Mouse (Mus musculus) adrenal gland, adult 8-10 months (tissue): ENCODE results near the gene Tmem210. TPM values are rescaled to one million over a fixed set of nuclear protein-coding genes. Genes with fewer than 3 reads are reported as not detected.
"Not testable (repeated sequence)": the region's sequence is repeated elsewhere in the genome, so short reads cannot be mapped to it uniquely, and the experiment has no call there.

Experiments used
- DNase-seq: peaks from one replicate; pipeline ENCODE4 v3.0.0; 2022
- total RNA-seq, 4 experiments: library from RNA; stranded (reverse); gene quantifications; 2 replicates each; pipeline ENCODE4 v1.2.4; 2022

The Tmem210 gene
- total RNA-seq = not detected

DNA sequence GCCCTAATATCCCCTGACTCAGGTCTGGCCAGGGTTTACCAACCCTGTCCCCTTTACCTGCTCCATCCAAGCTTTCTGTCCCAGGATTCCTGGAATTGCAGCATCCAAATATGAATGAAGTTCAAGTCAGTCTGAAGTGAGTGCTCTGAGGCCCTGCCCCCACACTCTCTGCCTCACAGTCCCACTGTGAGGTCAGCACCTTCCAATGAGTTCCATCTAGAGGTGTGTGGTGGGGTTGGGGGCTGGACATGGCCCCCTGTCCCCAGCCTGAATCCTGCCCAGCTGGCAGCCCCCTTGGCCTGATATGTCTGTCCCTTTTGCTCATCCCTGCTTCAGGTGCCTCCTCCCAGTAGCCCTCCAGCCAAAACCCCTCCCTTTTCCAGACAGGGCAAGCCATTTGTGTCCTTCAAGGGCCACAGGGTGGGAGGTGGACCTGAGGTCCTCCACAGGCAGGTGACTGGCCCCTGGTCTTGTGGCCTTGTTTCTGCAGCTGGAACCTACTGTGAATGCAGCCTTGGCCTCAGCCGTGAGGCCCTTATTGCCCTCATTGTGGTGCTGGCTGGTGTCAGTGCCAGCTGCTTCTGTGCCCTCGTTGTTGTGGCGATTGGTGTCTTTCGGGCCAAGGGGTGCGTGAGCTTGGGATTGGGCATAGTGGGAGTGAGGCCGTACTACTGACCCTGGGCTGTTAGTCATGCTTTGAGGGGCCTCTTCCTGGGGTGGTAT lies at the start of gene Tmem210:
Gene Tmem210 (plus strand): TSS at position 219 of the 723 bp plus-strand sequence.
- DNase-seq = no peak

DNA sequence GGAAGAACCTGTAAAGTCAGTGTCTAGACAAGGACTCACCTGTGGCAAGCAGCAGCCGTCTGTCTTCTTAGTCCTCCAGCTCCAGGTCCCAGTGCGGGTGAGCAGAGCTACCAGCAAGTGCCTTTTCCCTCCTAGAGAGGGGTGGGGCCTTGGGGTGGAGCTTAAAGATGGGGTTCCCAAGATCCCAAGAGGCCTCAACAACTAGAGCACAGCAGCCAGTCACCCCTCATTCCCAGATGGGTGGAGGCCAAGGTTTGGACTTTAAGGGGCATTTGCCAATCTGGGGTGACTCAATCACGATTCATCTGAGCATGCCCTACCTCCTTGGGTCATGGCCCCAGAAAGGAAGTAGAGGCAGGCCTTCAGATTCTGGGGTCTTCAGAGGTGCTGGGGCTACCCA lies 48.2 kb upstream of the Tmem210 start:
- DNase-seq = no peak

DNA sequence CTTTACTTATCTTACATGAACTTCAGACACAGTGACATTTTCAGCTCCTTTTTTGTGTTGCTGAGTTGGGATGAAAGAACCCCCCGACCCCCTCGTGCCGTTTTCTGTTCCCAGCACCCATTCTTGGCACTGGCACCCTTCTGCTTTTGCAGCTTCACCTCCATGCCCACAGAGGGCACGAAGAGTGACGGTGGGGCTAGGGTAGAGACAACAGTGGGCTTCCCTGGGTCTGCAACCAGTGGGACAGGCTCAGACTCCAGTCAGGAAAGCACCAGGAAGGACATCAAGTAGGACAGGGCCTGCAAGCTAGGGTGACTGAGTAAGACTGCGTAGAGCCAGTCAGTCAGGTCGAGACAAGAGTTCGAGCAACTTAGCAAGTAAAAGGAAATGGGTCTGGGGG lies 47.6 kb upstream of the Tmem210 start:
- DNase-seq = no peak

DNA sequence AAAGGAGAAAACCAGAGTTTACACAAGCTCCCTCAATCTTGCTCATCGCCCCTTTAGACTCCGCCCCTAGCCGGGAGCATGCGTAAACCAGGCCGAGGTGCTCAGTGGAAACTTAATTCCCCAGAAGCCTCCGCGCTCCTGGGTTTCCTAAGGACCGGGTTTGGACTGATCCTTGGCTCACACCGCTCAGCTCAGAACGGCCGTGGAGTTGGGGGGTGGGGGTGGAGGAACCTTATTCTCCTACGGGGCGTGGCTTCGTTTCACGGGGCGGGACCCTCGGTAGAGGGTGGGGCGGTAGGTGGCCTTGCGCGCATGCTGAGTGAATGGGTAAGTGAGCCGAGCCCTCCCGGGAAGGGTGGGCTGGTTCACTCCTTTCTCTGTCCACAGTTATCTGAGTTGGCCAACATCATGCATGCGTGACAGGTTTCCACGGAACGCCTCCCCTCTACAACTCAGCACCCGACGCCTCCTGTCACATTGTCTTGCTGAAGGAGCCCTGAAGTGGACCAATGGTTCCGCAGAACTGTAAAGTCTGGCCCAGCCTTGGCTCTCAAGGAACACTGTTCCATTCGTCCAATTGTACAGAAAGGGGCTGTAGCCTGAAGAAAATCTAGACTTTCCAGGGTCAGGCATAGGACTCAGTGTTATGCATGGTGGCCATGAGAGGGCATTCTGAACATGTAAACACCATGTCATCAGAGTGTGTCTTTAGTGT lies 47.1 kb upstream of the Tmem210 start:
- peak; percentile 77 for DNase-seq

DNA sequence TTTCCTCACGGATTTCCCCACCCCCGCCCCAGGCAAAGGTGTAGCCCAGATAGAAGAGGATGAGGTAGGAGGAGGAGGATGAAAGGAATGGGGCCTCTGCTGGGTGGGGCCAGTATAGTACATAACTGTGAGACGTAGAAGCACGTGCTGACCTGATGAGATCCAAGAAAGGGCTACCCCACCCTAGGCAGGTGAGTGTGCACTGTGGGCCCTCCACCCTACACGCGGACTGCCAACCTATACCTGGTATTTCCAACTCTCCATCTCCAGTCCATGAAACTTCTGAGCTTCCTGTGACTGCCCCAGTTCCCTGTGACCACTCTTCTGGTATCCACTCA lies 46.5 kb upstream of the Tmem210 start:
- DNase-seq = no peak

DNA sequence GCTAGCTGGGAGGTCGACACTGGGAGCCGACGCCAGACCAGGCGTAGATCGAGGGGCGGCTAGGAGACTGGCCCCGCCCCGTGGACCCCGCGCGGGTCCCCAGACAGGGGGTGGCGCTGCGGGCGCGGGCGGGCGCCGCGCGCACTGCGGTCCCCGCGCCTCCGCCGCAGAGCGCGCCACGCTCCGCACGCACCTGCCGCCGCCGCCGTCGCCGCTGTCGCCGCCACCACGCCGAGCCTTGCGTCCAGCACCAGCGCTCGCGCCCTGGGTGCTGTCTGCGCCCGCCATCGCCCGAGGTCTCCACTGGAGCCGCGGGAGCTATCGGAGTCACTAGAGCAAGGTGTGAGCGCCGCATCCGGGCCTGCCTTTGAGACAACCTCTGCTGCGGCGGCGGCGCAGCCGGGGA lies 45.8 kb upstream of the Tmem210 start, which contains the start of the genes Rnf208 and Cysrt1:
Gene Rnf208 (plus strand): TSS at position 155 of the 406 bp plus-strand sequence.
Gene Cysrt1 (minus strand): TSS at position 352 of the 406 bp plus-strand sequence.
- no peak for DNase-seq

DNA sequence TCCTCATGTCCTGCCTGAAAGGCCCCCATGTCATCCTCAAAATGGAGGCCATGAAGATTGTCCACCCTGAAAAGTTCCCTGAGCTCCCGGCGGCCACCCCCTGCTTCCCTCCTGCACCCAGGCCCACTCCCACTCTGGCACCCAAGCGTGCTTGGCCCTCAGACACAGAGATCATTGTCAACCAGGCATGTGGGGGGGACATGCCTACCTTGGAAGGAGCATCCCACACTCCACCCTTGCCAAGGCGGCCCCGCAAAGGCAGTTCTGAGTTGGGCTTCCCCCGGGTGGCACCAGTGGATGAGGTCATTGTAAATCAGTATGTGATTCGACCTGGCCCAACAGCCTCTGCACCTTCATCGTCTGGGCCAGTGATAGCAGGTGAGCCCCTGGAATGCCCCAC lies 44.6 kb upstream of the Tmem210 start:
- DNase-seq = no peak

DNA sequence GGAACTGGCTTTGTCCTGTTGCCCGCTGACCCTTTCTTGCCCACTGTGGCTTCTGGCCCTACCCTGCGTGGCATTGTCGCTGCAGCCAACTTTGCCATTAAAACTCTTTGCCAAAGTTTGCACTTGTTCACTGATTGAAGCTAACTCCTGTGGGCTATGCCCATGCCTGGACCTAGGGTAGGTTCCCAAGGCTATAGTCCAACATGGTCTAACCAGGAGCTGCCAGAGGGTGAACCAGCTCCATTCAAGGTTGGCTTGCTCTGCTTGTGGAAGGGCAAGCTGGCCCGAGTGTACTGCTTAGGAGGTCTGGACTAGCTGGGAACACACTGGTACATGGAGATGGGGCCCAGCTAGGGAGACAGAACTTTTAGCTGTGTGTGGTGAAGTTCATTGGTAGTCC lies 43.8 kb upstream of the Tmem210 start:
- no peak for DNase-seq

DNA sequence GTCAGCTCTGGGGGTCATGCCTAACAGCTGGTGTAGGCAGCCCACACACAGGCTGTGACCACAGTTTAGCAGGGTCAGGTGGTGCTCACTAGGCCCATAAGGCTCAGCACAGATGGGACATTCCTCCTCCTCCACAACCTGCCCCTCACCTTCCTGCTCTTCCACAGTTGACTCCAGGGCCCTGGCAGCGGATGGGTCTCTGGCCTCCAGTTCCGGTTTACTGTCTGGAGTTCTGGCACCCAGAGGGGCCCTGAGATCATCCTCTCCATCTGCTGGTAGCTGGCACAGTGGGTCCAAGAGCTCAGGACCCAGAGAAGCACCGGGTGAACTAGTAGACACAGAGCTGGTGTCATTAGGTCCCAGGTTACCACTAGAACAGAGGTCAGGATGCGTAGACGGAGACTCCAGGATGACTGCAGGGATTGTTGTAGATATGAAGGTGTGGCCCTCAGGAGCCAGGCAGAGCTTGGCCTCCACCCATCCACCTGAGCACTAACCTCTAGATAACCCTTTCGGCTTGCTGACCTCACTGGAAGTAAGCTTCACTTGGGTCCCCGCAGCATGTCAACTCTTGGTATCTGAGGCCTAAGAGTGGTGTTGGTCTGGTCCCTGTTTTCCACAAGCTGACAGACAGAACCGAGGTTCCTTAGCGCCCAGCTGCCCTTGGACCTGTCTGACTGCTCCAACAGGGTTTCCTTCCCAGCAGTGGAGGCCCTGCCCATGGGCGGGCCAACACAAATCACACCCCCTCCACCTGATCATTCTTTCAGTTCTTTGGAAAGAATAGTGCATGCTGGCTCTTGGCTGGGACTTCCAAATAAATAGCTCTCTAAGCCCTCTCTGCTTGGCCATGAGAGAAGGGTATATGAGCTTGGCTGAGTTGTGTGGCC lies 41.5 kb upstream of the Tmem210 start, which contains the start of gene AL732309.1:
Gene AL732309.1 (minus strand): TSS at position 681 of the 890 bp plus-strand sequence.
- no peak for DNase-seq

DNA sequence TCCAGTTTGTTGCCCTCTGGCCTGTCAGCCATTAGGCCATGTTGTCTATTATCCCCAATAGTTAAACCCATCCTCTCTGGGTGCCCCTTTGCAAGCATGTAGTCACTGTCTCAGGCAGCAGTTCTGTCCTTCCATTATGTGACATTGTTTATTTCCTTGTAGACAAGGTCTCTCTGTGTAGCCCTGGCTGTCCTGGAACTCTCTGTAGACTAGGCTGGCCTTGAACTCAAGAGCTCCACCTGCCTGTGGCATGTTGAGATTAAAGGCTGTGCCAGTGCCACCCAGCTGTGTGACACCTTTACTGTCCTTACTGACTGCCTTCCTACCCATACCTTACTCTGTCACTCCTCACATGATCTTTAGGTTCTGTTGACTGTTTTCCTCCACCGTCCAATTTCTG lies 35.6 kb upstream of the Tmem210 start:
- DNase-seq = no peak

DNA sequence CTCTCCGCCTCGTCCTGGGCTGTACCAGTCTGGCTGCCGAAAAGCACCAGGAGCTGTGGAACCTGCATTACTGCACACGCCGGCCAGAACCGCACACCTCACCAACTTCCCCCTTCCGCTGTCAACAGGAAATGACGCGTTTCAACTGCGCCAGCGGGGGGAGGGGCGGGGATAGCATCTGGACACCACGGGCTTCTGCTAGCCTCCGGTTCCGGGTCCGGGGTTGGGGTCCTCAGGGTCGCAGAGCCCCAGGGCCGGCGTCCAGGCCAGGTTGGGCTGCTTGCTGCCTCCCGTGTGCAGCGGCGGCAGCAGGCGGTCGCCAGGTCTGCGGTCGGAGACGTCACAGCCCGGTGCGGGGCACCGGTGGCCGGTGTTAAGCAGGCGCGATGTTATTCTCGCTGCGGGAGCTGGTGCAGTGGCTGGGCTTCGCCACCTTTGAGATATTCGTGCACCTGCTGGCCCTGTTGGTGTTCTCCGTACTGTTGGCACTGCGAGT lies 32.6 kb upstream of the Tmem210 start, which contains the start of gene Tmem203:
Gene Tmem203 (plus strand): TSS at position 156 of the 496 bp plus-strand sequence.
- DNase-seq = peak; percentile 76

DNA sequence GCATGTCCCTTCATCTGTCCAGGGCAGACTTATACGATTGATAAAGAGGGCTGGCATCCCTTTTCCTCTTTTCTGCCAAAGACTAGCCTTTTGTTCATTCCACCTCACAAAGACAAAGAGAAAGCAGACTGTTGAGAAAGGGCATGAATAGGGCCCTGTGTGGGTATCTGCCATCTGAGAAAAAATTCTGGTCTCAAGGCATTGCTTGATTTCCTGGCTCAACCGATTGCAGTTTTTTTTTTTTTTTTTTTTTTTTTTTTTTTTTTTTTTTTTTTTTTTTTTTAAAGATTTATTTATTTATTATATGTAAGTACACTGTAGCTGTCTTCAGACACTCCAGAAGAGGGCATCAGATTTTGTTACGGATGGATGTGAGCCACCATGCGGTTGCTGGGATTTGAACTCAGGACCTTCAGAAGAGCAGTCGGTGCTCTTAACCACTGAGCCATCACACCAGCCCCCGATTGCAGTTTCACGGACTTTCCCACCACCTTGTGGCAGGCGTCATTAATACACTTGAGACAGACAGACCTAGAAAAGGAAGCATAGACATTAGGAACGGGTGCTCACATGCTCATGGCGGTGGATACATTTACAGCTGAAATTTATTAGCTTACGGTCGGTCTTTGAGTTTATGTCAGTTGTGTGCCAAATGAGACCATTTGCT lies 31.4 kb upstream of the Tmem210 start:
- DNase-seq = not testable (repeated sequence)

DNA sequence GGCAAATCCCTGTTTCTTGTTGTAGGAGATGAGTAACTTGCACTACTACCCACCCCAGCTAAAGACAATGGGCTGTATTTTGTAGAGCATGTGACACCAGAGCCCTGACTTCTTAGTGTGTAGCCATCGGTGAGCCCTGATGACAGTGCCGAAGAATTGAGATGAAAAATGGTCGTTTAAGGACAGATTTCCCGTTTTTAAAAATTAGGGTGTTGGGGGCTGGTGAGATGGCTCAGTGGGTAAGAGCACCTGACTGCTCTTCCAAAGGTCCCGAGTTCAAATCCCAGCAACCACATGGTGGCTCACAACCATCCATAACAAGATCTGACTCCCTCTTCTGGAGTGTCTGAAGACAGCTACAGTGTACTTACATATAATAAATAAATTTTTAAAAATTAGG lies 30.7 kb upstream of the Tmem210 start:
- DNase-seq = not testable (repeated sequence)

DNA sequence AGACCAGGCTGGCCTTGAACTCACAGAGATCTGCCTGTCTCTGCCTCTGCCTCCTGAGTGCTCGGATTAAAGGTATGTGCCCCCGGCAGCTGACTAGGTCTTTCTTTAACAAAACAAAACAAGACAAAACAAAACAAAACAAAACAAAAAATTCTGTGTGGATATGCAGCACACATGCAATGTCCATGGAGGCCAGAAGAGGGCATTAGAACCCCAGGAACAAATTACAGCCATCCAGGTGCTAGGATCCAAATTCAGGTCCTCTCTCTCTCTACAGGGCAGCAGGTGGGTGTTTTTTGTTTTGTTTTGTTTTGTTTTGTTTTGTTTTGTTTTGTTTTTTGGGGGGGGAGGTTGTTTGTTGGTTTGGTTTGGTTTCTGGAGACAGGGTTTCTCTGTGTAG lies 29.1 kb upstream of the Tmem210 start:
- DNase-seq = no peak

DNA sequence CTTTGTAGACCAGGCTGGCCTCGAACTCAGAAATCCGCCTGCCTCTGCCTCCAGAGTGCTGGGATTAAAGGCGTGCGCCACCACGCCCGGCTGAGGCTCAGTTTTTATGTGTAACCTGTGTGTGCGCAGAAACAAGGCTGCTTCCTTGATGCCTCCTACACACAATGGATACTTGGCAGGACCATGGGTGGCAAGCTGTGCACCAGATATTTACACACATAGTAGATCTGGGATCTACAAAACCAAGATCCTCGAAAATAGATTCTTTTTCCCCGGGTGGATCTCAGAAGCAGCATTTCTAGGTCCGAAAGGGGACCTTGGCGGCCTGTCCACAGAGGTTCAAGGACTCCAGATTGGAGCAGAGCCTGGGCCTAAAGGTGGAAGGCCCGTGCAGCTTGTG lies 26.1 kb upstream of the Tmem210 start:
- DNase-seq = no peak

DNA sequence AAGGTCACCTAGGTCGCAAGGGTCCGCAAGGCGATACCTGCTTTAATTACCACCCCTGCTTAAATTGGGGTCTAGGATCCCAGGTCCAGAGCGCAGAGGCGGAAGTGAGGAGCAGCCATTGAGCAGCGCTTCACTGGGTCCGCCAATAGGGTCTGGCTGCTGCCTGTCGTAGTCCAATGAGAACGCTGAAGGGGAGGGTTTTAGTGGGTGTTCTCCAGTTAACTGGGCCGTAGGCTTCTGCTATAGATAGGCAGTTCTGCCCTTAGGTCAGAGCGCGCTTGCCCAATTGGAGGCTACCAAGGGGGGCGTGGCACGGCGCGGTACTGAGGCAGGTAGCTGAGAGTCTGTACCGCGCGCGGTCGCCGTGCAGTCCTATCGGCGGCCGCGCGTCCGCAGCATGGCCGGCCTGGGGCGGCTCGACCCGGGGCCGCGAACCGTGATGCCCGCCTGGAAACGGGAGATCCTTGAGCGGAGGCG lies 25.6 kb upstream of the Tmem210 start, which contains the start of gene Tprn:
Gene Tprn (plus strand): TSS at position 328 of the 477 bp plus-strand sequence.
- DNase-seq = peak; percentile 95

DNA sequence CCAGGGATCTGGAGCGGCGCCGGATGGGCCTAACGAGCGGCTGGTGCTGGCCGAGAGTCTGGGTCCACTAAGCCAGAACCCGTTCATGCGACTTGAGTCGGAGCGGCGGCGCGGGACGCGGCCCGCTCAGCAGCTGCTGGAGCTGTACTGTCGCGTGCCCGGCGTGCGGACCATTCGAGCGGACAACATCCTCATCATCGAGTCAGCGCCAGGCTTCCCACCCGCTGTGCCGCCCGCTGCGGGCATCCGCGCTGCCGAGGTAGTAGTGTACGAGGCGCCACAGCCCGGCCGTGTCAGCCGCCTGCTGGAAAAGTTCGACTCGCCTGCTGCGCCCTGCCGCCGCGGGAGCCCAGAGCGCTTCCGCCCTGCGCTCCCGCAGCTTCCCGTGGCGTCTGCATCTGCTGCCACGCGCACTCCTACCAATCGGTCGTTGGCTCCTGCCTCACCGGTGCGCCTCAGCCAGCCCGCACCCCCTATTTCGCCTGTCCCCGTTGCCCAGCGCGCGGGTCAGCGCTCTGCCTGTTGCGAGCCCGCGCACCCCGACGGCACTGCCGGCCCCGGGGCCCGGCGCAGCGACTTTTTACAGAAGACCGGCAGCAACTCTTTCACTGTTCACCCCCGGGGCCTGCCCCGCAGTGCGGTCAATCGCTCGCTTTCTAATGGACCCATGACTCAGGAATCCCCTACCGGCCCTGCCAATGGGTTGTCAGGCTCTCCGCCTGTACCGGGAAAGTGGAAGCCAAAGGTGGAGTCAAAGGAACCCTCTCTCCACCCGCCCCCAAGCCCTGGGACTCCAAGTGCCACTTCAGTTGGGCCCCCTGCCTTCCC lies 24.9 kb upstream of the Tmem210 start:
- DNase-seq = no peak

DNA sequence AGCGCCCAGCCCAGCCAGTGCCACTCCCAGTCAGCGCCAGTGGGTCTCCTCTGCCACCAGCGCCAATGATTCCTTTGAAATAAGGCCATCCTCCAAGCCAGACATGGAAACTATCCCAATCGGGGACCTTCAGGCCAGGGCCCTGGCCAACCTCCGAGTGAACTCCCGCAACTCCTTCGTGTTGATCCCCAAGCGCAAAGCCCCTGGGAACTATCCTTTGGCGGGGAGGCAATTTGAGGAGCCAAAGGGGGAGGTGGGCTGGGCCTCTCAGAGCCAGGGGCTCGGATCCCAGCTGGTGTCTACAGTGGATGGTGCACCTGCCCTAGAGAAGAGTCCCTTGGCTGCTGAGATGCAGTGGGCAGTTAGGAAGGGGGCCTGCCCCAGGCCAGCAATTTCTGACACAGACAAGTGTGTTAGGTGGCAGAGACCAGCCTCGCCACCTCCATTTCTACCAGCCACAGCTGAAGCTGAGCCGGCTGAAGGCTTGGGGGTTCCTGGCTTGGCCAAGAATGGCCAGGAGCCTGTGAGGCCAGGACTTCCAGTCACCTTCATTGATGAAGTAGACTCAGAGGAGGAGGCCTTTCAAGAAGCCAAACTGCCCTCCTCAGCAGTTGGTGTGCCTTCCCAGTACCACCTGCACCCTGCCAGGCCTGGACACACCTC lies 24.2 kb upstream of the Tmem210 start:
- no peak for DNase-seq

DNA sequence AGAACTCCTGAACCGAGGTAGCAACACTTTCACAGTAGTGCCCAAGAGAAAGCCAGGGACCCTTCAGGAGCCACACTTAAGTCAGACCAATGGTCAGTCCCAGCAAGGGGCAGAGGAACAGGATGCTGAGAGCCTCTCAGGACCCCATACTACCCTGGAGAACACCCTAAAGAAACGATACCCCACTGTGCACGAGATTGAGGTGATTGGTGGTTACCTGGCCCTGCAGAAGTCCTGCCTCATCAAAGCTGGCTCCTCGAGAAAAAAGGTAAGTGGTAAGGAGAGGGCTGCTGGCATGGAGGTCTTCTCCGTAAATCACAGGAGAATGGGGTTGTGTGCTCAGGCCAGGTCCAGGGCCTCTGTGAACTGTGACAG lies 23.7 kb upstream of the Tmem210 start:
- no peak for DNase-seq

DNA sequence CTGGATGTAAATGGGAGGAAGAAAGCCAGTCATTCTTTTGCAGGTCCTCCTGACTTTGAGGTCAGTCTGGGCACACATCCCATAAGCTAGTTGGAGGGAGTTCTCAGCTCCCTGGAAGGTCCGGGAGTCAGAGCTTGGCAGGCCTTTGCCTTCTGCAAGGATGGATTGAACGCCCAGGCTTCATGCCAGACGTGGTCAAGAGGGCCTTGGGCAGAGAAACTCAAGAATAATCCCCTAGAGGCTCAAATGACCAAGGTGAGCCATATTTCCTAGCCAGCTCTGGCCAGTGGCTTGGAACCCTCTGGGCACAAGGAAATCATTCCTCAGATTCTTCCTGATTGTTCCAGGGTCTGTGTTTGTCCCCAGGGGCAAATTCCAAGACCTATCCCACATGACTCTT lies 23.1 kb upstream of the Tmem210 start:
- DNase-seq = no peak
